Mouse (Mus musculus) forebrain, postnatal 0 days (tissue): Measurements from ENCODE around the gene Olfr1395. TPM values are rescaled to one million over a fixed set of nuclear protein-coding genes. Genes with fewer than 3 reads are reported as not detected.
"Not testable (repeated sequence)": the region's sequence is repeated elsewhere in the genome, so short reads cannot be mapped to it uniquely, and the experiment has no call there.

Experiments
- ATAC-seq: fragments of 200-750 bp; cut with Nextera tagmentation; 2 replicates; pipeline ENCODE4 v1.8.0; 2017; ENCODE audit warnings: mild to moderate bottlenecking, moderate library complexity
- DNase-seq: peaks from one replicate; pipeline ENCODE4 v3.0.0-alpha.2; 2015
- H3K27ac ChIP-seq: fragments of 300-500 bp; sonication (generic); 2 replicates; pipeline ENCODE4 v1.5.1; 2014; ENCODE audit warnings: low read depth, mild to moderate bottlenecking, antibody characterized with exemption, low read length, moderate library complexity, mixed read lengths
- H3K27me3 ChIP-seq: fragments of 300-500 bp; sonication (generic); 2 replicates; pipeline ENCODE4 v1.6.1; 2014; ENCODE audit warnings: mild to moderate bottlenecking, low read length, mixed read lengths; ENCODE audit not compliant: insufficient read depth
- H3K36me3 ChIP-seq: fragments of 300-500 bp; sonication (generic); 2 replicates; pipeline ENCODE4 v1.6.1; 2014; ENCODE audit warnings: mild to moderate bottlenecking, moderate library complexity; ENCODE audit not compliant: insufficient read depth
- H3K4me1 ChIP-seq: fragments of 300-500 bp; sonication (generic); 2 replicates; pipeline ENCODE4 v1.6.1; 2014; ENCODE audit warnings: antibody characterized with exemption; ENCODE audit not compliant: insufficient read depth
- H3K4me2 ChIP-seq: fragments of 300-500 bp; sonication (generic); 2 replicates; pipeline ENCODE4 v1.6.1; 2014; ENCODE audit warnings: low read depth, mild to moderate bottlenecking, moderate library complexity
- H3K4me3 ChIP-seq: fragments of 300-500 bp; sonication (generic); 2 replicates; pipeline ENCODE4 v1.5.1; 2014; ENCODE audit warnings: low read depth, low read length, mixed read lengths
- H3K9ac ChIP-seq: fragments of 300-500 bp; sonication (generic); 2 replicates; pipeline ENCODE4 v1.6.1; 2014; ENCODE audit warnings: mild to moderate bottlenecking
- H3K9me3 ChIP-seq: fragments of 300-500 bp; sonication (generic); 2 replicates; pipeline ENCODE4 v1.6.1; 2016; ENCODE audit warnings: low read length
- CTCF ChIP-seq: sonication (generic); IDR thresholded peaks from 2 replicates; pipeline ENCODE4 v1.5.1; 2016; ENCODE audit warnings: antibody characterized with exemption, control low read depth, low read depth
- WGBS: fragments of 180-500 bp; shearing (Covaris S2); extraction: QIAGEN DNeasy Blood & Tissue Kit; methylation state at CpG from one replicate; pipeline ENCODE4 v1.1.7; 2014; 5-methylcytosine and 5-hydroxymethylcytosine counted together
- polyA plus RNA-seq: library from polyadenylated mRNA; unstranded; fragments of >200 nt; fragmentation: Nextera tagmentation; extraction: Ambion mirVana; gene quantifications from 2 replicates; pipeline ENCODE4 v1.2.1, GENCODE M21; 2015
- total RNA-seq: library from RNA; depleted of rRNA; stranded (reverse); fragments of >200 nt; gene quantifications from 2 replicates; pipeline ENCODE4 v1.2.3, GENCODE M21; 2014; rRNA removed

Gene Olfr1395
- total and polyA plus RNA-seq, 2 experiments from 2014 or later = not detected

DNA sequence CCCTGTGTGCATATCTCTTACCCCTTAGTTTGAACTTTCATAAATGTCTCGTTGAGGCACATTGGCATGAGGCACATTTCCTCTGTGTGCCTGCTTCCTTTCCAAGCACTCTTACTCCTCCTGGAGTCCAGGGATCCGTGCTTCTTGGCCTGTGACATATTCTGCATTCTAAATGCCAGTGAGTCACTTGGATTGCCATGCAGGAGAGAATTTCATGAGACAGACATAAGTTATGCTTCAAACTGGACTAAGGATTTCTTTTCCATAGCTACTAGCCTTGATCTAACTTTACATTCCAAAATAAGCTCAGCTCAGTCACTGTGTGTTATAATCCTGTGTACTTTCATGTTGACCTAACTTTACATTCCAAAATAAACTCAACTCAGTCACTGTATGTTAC, 49.0 kb downstream of the Olfr1395 start:
- no peaks in the 10 kb centered on the region for H3K4me1 ChIP-seq
- H3K4me2 ChIP-seq = no peak overlapping the region
- H3K9me3 ChIP-seq = no peaks in the 10 kb centered on the region
- no peak for ATAC-seq
- TF ChIP-seq CTCF = no peak
- 56% methylated on average over 2 of the region's 2 CpGs for WGBS
- no peak overlapping the region for H3K9ac ChIP-seq
- no peak overlapping the region for H3K27ac ChIP-seq
- H3K36me3 ChIP-seq = no peaks in the 10 kb centered on the region
- DNase-seq = no peak
- no peak overlapping the region for H3K4me3 ChIP-seq
- H3K27me3 ChIP-seq = no peaks in the 10 kb centered on the region

DNA sequence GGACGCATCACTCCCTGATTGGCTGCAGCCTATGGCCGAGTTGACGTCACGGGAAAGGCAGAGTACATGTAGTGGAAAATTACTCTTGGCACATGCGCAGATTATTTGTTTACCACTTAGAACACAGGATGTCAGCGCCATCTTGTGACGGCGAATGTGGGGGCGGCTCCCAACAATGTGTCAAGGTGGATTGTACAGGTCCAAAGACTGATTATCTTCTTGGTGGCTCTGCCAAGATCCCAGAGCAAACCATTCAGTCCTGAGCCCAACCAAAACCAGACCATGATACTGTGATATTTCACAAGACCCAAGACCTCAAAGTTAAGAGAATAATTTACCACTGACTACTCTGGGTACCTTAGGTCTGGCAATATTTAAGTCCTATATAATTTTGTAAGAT, 52.7 kb downstream of the Olfr1395 start:
- H3K9ac ChIP-seq, H3K27me3 ChIP-seq, H3K4me1 ChIP-seq, H3K36me3 ChIP-seq, H3K9me3 ChIP-seq, DNase-seq, H3K27ac ChIP-seq, H3K4me2 ChIP-seq, H3K4me3 ChIP-seq, ATAC-seq: not testable (repeated sequence)
- WGBS = 99% methylated on average over 9 of the region's 9 CpGs

DNA sequence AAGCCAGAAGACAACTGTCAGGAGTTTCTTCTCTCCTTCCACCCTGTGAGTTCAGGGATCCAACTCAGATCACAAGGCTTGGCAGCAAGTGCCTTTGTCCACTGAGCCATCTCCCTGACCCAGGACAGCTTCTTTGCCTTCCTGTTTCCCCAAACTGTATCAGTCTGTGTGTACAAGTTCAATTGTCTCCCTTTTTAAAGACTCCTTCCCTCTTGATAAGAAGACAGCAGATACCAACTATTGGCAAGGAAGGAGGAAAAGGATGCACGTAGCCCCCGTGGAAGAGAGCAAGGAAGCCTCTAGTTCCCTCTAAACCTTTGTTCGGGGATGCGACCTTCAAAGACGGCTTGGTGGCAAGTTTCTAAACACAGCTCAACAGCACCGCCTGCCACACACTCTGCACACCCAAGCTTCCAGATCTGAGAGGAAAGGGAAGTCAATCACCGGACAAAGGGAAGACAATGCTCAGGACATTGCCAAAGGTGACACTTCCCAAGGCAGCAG, 53.8 kb downstream of the Olfr1395 start:
- TF ChIP-seq CTCF = no peak
- no peaks in the 10 kb centered on the region for H3K9me3 ChIP-seq
- no peak overlapping the region for H3K4me2 ChIP-seq
- no peaks in the 10 kb centered on the region for H3K36me3 ChIP-seq
- no peak overlapping the region for H3K9ac ChIP-seq
- H3K4me1 ChIP-seq = no peaks in the 10 kb centered on the region
- ATAC-seq = no peak
- DNase-seq = no peak
- 89% methylated on average over 7 of the region's 7 CpGs for WGBS
- no peak overlapping the region for H3K27ac ChIP-seq
- H3K4me3 ChIP-seq = no peak overlapping the region
- H3K27me3 ChIP-seq = no peaks in the 10 kb centered on the region

Other genes starting within 250 kb of the Olfr1395 start
- gene Gm5431, start 240.1 kb upstream of the Olfr1395 start, total RNA-seq = 0.29 and 0.38 TPM in 2 replicates
- gene Gm5431, start 240.1 kb upstream of the Olfr1395 start, polyA plus RNA-seq = 0.10 and 0.19 TPM in 2 replicates
- 1.8 TPM in 2 replicates for gene Psme2b, start 196.1 kb upstream of the Olfr1395 start, total RNA-seq
- 1.5 and 2.0 TPM in 2 replicates for gene Psme2b, start 196.1 kb upstream of the Olfr1395 start, polyA plus RNA-seq
- gene Olfr56, start 163.4 kb upstream of the Olfr1395 start, total RNA-seq = not detected in 2 replicates
- gene Olfr56, start 163.4 kb upstream of the Olfr1395 start, polyA plus RNA-seq = not detected in 2 replicates
- 0.52 and 0.92 TPM in 2 replicates for gene 9930111J21Rik1, start 162.9 kb upstream of the Olfr1395 start, total RNA-seq
- gene 9930111J21Rik1, start 162.9 kb upstream of the Olfr1395 start, polyA plus RNA-seq = 0.10 and 0.24 TPM in 2 replicates
- not detected in 2 replicates for gene Gm12185, start 150.0 kb upstream of the Olfr1395 start, total RNA-seq
- gene Gm12185, start 150.0 kb upstream of the Olfr1395 start, polyA plus RNA-seq = not detected in 2 replicates
- 0.48 TPM in 1 of 2 replicates, not detected in the other for gene Tgtp1, start 148.1 kb upstream of the Olfr1395 start, total RNA-seq
- gene Tgtp1, start 148.1 kb upstream of the Olfr1395 start, polyA plus RNA-seq = 0.26 and 0.28 TPM in 2 replicates
- 0.62 and 1.0 TPM in 2 replicates for gene 9930111J21Rik2, start 91.0 kb upstream of the Olfr1395 start, total RNA-seq
- 0.05 and 0.29 TPM in 2 replicates for gene 9930111J21Rik2, start 91.0 kb upstream of the Olfr1395 start, polyA plus RNA-seq
- 0.46 TPM in 1 of 2 replicates, not detected in the other for gene Tgtp2, start 78.1 kb upstream of the Olfr1395 start, total RNA-seq
- gene Tgtp2, start 78.1 kb upstream of the Olfr1395 start, polyA plus RNA-seq = 0.13 TPM in 1 of 2 replicates, not detected in the other
- 1.2 and 1.6 TPM in 2 replicates for gene Ifi47, start 65.7 kb upstream of the Olfr1395 start, total RNA-seq
- gene Ifi47, start 65.7 kb upstream of the Olfr1395 start, polyA plus RNA-seq = 0.67 and 0.70 TPM in 2 replicates
- gene Olfr1396, start 27.4 kb upstream of the Olfr1395 start, total RNA-seq = 0.05 TPM in 1 of 2 replicates, not detected in the other
- 0.05 TPM in 1 of 2 replicates, not detected in the other for gene Olfr1396, start 27.4 kb upstream of the Olfr1395 start, polyA plus RNA-seq
- gene Olfr1394, start 12.1 kb downstream of the Olfr1395 start, total RNA-seq = not detected in 2 replicates
- gene Olfr1394, start 12.1 kb downstream of the Olfr1395 start, polyA plus RNA-seq = not detected in 2 replicates
- gene Btnl9, start 44.9 kb downstream of the Olfr1395 start, total RNA-seq = 0.08 and 0.14 TPM in 2 replicates
- gene Btnl9, start 44.9 kb downstream of the Olfr1395 start, polyA plus RNA-seq = 0.16 TPM in 1 of 2 replicates, not detected in the other
- 55.8 and 59.5 TPM in 2 replicates for gene Zfp62, start 61.0 kb downstream of the Olfr1395 start, total RNA-seq
- gene Zfp62, start 61.0 kb downstream of the Olfr1395 start, polyA plus RNA-seq = 23.9 and 25.5 TPM in 2 replicates
- gene Mgat1, start 101.9 kb downstream of the Olfr1395 start, total RNA-seq = 63.3 and 75.7 TPM in 2 replicates
- 25.3 and 28.1 TPM in 2 replicates for gene Mgat1, start 101.9 kb downstream of the Olfr1395 start, polyA plus RNA-seq
- gene Olfr1393, start 136.0 kb downstream of the Olfr1395 start, total RNA-seq = 0.08 and 0.48 TPM in 2 replicates
- gene Olfr1393, start 136.0 kb downstream of the Olfr1395 start, polyA plus RNA-seq = 0.10 TPM in 1 of 2 replicates, not detected in the other
- gene Olfr1392, start 143.0 kb downstream of the Olfr1395 start, total RNA-seq = 0.31 and 0.95 TPM in 2 replicates
- 0.12 TPM in 1 of 2 replicates, not detected in the other for gene Olfr1392, start 143.0 kb downstream of the Olfr1395 start, polyA plus RNA-seq
- gene Olfr10, start 162.5 kb downstream of the Olfr1395 start, total RNA-seq = 0.10 TPM in 1 of 2 replicates, not detected in the other
- gene Olfr10, start 162.5 kb downstream of the Olfr1395 start, polyA plus RNA-seq = not detected in 2 replicates
- not detected in 2 replicates for gene Olfr1391, start 180.5 kb downstream of the Olfr1395 start, total RNA-seq
- gene Olfr1391, start 180.5 kb downstream of the Olfr1395 start, polyA plus RNA-seq = not detected in 2 replicates
- gene Olfr1390, start 192.9 kb downstream of the Olfr1395 start, total RNA-seq = not detected in 2 replicates
- not detected in 2 replicates for gene Olfr1390, start 192.9 kb downstream of the Olfr1395 start, polyA plus RNA-seq